Mouse (Mus musculus) Patski (cell line): ENCODE measurements around the gene Man2a2. TPM values are rescaled to one million over a fixed set of nuclear protein-coding genes. Genes with fewer than 3 reads are reported as not detected.
A peak's percentile ranks its signal among the peaks of the same experiment; 100 is the strongest.

Experiments
- ATAC-seq: fragments of 100-300 bp; one replicate; pipeline ENCODE4 v1.8.0; 2021
- CTCF ChIA-PET: fragments of 350-600 bp; sonication (Branson Sonifier 250); formaldehyde crosslinking; loops from one replicate; lab custom pipeline; 2022; ENCODE audit warnings: inconsistent platforms; lab: Charles Lee
- POLR2A ChIA-PET: fragments of 350-600 bp; sonication (Branson Sonifier 250); formaldehyde crosslinking; loops from one replicate; lab custom pipeline; 2022; ENCODE audit warnings: antibody characterized with exemption, inconsistent platforms; lab: Charles Lee
- DNase-seq: peaks from one replicate; pipeline ENCODE4 v3.0.0-alpha.2; 2011; ENCODE audit warnings: low read depth, low spot score
- H3K27me3 ChIP-seq: fragments of 371-371 bp; one replicate; pipeline ENCODE4 v1.5.1; 2021
- CTCF ChIP-seq: fragments of 100-300 bp; IDR thresholded peaks from one replicate; pipeline ENCODE4 v1.5.1; 2021
- in situ Hi-C: fragments of 300-500 bp; cut with MboI; formaldehyde crosslinking; loops from 3 replicates; pipeline ENCODE4 v1.11.1; 2018; ENCODE audit warnings: low pct_unique_long_range_greater_than_20kb, mixed read lengths
- polyA plus RNA-seq: library from polyadenylated mRNA; unstranded; gene quantifications from one replicate; pipeline ENCODE4 v1.2.3, GENCODE M21; 2021

Gene Man2a2
- polyA plus RNA-seq, result 129 TPM

GRCm38 (mm10) chr7:80371041-80371751 is at the start of gene Man2a2:
TSS of gene Man2a2 (minus strand) at chr7:80371375.
- no peak for TF ChIP-seq CTCF
- no peaks in the 10 kb centered on the region for H3K27me3 ChIP-seq
- ChIA-PET POLR2A (interaction anchor here (0.8 kb wide), 1 partner anchor 31 kb away, joined by 3 read pairs; no protein-coding TSS in a partner anchor), CTCF (interaction anchor here (1.1 to 2.7 kb wide), 7 partner anchors 9 to 115 kb away, joined by 3 to 23 read pairs (median 5); partner anchors contain the start of genes Hddc3 and Unc45a)
- in situ Hi-C loops, result no loop called here
- ATAC-seq (peak; percentile 32), DNase-seq (no peak)

DNA sequence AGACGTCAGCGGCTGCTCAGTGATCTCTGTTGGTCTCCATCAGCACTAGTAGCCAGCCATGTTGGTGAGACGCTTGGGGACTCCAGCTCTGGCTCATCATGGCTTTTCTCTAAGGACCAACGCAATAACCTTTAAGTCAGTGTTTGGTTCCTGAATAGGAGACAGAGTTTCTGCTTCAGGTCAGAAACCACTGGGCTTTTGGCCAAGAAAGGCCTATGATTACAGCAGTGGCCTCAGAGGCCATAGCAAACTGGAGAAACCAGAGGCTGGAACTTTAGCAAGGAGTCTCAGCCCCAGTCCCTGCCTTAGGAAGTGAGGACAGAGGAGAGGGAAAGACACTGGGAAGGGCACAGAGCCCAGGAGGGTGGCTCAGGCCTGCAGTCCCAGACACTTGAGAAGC is 49.4 kb upstream of the Man2a2 start:
- ATAC-seq, result no peak
- ChIA-PET POLR2A (no interaction called here), CTCF (interaction anchor here (1.4 to 1.5 kb wide), 2 partner anchors 8 to 21 kb away, joined by 3 read pairs; no protein-coding TSS in a partner anchor)
- H3K27me3 ChIP-seq, result no peaks in the 10 kb centered on the region
- TF ChIP-seq CTCF, result no peak
- no peak for DNase-seq
- in situ Hi-C loops, result no loop called here

DNA sequence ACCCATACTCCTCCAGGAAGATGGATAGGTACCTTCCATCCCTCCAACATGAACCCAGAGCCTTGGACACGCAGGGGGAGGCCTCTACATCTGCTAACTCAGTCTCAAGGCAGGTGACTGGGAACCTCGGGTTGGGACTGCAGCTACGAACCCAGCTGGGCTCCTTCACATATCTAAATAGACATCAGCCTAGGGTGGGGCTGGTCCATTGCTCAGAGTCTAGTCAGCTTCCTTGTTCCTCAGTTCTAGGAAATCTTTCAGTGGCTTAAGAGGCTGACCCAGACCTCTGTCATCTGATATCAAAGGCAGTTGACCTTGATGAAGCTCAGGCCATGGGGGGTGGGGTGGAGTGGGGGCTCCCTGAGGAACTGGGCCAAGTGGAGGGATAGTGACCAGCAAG is 48.1 kb upstream of the Man2a2 start:
- in situ Hi-C loops, result no loop called here
- TF ChIP-seq CTCF, result no peak
- ATAC-seq, result no peak
- no peak for DNase-seq
- CTCF ChIA-PET, result interaction anchor here (1.5 kb wide), 1 partner anchor 8 kb away, joined by 3 read pairs; no protein-coding TSS in a partner anchor
- no peaks in the 10 kb centered on the region for H3K27me3 ChIP-seq
- POLR2A ChIA-PET, result no interaction called here

DNA sequence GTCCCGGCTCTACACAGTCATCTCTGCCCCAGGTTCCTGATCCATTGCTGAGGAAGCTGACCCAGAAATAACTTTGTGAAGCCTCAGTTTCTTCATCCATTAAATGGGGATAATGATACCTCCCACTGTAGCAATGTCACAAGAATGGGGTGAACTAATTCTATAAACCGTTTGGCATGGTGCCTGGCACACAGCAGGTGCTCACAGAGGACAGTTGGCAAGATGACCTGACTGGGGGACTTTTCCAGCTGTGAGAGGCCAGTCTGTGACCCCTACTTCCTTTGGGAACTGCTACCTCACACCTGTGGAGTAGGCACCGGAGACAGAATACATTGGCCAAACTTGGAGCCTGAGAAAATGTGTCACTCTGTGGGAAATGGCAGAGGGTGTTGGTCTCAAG is 46.9 kb upstream of the Man2a2 start:
- POLR2A ChIA-PET, result no interaction called here
- no peak for DNase-seq
- in situ Hi-C loops, result no loop called here
- CTCF ChIA-PET, result interaction anchor here (0.9 to 1.5 kb wide), 2 partner anchors 9 to 14 kb away, joined by 3 read pairs; no protein-coding TSS in a partner anchor
- TF ChIP-seq CTCF, result no peak
- no peak for ATAC-seq
- no peaks in the 10 kb centered on the region for H3K27me3 ChIP-seq

GRCm38 (mm10) chr7:80417601-80418000 is 46.4 kb upstream of the Man2a2 start:
- POLR2A ChIA-PET, result no interaction called here

GRCm38 (mm10) chr7:80416969-80417368 is 45.8 kb upstream of the Man2a2 start:
- DNase-seq (no peak), ATAC-seq (no peak)
- POLR2A ChIA-PET, result no interaction called here
- in situ Hi-C loops, result no loop called here
- no peaks in the 10 kb centered on the region for H3K27me3 ChIP-seq
- CTCF ChIA-PET, result no interaction called here
- TF ChIP-seq CTCF, result no peak

More at GRCm38 (mm10) chr7:80417601-80418000, 46.4 kb upstream of the Man2a2 start:
- TF ChIP-seq CTCF, result no peak
- ATAC-seq (no peak), DNase-seq (no peak)
- in situ Hi-C loops, result no loop called here
- CTCF ChIA-PET, result interaction anchor here (0.9 kb wide), 1 partner anchor 14 kb away, joined by 3 read pairs; no protein-coding TSS in a partner anchor
- no peaks in the 10 kb centered on the region for H3K27me3 ChIP-seq

DNA sequence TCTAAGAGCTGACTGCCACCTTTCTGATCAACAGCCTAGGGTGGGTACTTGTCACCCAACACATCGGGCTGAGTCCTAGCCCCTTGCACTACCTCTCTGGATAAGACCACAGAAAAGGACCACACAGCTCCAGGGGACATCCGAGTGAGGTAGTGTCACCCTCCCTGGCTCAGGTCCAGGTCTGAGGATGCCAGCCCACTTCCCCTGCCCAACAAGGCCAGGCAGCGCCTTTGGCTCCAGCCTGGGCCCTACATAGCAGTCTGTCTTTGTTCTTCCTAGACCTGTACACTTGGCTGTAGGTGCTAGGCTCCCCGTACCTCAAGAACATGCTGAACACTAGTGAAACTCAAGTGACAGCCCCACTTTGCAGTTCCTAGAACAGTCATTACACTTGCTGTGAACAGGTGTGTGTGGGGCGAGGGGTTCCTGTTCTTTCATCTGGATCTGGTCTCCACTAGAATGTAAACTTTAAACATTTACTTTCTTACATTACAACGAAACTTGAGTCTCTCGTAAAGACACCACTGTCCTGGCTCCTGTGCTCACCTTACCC is 43.2 kb upstream of the Man2a2 start:
- CTCF ChIA-PET, result no interaction called here
- no peak for TF ChIP-seq CTCF
- DNase-seq (no peak), ATAC-seq (no peak)
- POLR2A ChIA-PET, result interaction anchor here (0.7 kb wide), 1 partner anchor 11 kb away, joined by 3 read pairs; no protein-coding TSS in a partner anchor
- no peaks in the 10 kb centered on the region for H3K27me3 ChIP-seq
- in situ Hi-C loops, result no loop called here

- ATAC-seq (no peak), DNase-seq (no peak)
- no peak for TF ChIP-seq CTCF
- POLR2A ChIA-PET, result interaction anchor here (0.5 to 0.7 kb wide), 2 partner anchors 10 to 129 kb away, joined by 3 to 4 read pairs; no protein-coding TSS in a partner anchor
- in situ Hi-C loops, result no loop called here
- H3K27me3 ChIP-seq, result no peaks in the 10 kb centered on the region
- CTCF ChIA-PET, result interaction anchor here (1.0 kb wide), 1 partner anchor 10 kb away, joined by 3 read pairs; no protein-coding TSS in a partner anchor
Measured at GRCm38 (mm10) chr7:80413512-80414302, 42.5 kb upstream of the Man2a2 start.

- in situ Hi-C loops, result no loop called here
- ATAC-seq (no peak), DNase-seq (no peak)
- H3K27me3 ChIP-seq, result no peaks in the 10 kb centered on the region
- TF ChIP-seq CTCF, result no peak
- CTCF ChIA-PET, result interaction anchor here (1.0 to 1.1 kb wide), 2 partner anchors 8 to 11 kb away, joined by 3 read pairs; no protein-coding TSS in a partner anchor
- POLR2A ChIA-PET, result no interaction called here
Measured at GRCm38 (mm10) chr7:80412781-80413180, 41.6 kb upstream of the Man2a2 start.

DNA sequence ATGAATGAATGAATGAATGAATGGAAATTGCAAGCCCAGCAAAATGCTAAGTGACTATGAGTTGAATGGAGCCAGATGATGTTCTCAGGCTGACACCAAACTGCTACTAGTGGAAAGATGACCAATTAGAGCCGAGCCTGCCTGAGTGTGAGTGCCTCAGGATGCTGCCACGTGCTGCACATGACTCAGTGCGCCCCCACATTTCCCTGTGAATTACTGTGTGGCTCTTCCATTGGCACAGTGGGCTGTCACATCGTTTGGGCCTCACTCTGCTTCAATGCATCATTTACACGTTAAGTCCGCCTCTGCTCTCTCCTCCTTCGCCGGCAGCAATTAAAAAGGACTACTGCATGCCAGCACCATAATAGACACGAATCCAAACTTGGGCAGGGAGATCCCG is 41.1 kb upstream of the Man2a2 start:
- ATAC-seq (no peak), DNase-seq (no peak)
- ChIA-PET POLR2A (no interaction called here), CTCF (interaction anchor here (1.1 kb wide), 1 partner anchor 9 kb away, joined by 3 read pairs; no protein-coding TSS in a partner anchor)
- H3K27me3 ChIP-seq, result no peaks in the 10 kb centered on the region
- no peak for TF ChIP-seq CTCF
- in situ Hi-C loops, result no loop called here
